Mouse (Mus musculus): ENCODE data around the gene Slc7a9.

Slc7a9 gene

DNA sequence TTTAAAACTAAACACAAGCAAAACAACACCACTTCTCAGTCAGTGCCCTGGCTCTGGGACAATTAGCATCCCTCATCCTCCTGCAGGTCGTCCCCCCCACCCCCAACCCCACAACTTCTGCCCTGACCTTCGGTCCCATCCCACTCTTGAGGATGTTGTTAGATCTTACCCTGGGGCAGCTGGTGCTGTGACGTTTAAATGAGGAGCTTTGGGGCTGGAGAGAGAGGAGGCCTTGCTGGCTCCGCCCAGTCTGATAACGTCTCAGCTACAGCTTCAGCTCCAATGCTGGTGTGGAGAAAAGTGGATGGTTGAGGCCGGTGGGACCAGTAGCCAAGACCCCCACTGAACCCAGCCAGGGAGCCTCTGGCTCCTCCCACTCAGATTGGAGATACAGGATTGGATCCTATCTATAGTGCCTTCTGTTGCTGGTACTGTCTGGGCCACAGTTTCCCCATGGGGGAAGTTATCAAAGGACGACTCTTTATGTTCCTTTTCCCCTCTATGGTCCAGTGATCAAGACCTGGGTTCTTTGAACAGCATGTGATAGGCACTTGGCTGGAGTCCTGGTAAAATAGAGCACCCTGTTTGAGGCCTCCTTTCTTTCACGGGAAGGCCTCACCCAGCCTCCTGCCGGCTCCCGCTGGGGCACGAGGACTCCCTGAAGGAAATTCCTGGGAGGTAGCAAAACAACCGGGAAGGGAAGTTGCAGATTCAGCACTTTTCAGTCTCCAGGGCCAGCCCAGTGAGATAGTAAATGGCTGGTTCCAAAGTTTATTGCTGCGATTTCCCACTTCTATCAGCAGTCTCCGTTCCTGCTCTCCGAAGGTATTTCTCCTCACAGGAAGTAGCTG is at the start of gene Slc7a9:
TSS of gene Slc7a9 (plus strand) at position 801 of the 851 bp plus-strand sequence.
- DNase-seq (ENCODE audit: low read depth, low spot score), result peak; percentile 82

DNA sequence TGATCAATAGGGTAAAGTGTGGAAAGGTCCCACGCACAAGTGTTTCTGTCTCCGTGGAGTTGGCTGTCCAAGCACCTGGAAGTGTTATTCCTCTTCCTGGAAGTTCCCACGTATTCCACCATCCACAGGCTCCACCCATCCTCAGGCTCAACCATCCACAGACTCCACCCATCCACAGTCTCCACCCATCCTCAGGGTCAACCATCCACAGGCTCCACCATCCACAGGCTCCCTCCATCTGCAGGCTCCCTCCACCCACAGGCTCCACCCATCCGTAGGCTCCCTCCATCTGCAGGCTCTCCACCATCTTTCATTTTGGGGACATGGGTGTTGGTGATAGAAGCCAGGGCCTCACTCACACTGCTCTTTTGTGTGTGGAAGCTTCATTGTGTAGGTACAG is 47.4 kb upstream of the Slc7a9 start:
- DNase-seq (ENCODE audit: low read depth, low spot score), result peak; percentile 91

DNA sequence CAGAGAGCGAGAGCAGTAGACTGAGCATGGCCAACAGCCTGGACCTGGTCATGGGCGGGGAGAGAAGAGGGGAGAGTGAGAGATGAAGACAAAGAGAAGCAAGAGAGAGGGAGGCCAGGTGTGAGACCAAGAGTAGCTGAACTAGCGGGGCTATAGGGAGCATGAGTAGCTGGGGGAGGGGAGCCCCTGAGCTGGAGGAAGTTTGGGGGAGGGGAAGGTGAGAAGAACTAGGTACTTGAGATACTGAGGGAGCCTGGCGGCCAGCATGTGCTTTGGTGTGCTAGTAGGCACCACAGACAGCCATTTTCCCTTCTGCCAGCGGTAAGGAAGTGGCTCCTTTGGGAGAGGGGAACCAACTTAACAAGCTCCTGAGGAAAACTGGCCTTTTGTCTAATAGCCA is 33.4 kb upstream of the Slc7a9 start:
- DNase-seq (ENCODE audit: low read depth, low spot score), result no peak

DNA sequence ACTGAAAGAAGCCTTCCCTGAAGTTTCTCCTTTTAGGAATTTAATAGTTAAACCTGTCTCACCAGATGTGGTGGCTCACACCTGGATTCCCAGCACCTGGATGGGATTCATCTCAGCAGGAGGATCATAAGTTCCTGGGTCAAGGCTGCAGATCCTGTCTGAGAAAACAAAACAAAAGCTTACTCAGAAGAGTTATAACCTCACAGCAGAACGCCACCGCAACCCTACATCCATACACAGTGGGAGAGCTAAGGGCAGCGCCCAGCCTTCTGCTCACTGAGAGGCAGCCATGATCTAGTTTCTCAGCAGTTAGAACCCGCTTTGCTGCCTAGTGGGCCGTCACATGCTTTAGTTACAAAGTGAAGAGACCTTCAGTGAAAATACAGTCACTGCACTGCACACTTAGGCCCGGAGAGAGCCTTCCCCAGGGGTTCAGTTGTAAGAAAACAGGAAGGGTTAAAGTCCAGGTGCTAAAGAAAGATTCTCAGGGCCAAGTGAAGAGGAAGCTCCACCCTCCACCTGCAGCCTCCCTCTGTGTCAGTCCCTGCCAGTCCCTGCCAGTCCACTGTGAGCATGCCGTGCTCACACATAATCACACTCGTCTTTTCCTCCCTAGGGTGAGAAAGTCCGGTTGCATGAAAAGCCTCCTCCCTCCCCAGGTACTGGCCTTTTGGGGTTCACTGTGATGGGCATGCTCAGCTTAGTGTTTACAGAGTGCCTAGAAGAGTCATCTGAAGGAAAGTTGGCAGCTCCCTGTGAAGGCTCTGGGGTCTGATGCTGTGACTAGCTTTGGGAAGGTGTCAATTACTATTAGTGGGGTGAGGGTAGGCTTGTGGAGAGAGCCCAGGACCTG is 32.6 kb upstream of the Slc7a9 start:
- DNase-seq (ENCODE audit: low read depth, low spot score), result no peak

DNA sequence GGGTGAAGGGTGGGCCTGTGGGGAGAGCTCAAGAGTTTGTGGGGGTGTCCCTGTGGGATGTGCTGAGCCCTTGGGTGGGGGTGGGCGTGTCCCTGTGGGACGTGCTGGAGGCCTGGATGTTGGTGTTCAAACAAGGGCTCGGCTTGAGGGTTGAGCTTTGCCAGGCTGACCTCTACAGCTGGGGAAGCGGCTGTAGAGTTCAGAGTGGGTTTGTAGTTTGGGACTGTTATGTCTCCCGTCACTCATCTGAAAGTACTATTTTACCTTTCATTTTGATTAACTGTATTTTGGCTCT is 32.0 kb upstream of the Slc7a9 start:
- no peak for DNase-seq (ENCODE audit: low read depth, low spot score)

DNA sequence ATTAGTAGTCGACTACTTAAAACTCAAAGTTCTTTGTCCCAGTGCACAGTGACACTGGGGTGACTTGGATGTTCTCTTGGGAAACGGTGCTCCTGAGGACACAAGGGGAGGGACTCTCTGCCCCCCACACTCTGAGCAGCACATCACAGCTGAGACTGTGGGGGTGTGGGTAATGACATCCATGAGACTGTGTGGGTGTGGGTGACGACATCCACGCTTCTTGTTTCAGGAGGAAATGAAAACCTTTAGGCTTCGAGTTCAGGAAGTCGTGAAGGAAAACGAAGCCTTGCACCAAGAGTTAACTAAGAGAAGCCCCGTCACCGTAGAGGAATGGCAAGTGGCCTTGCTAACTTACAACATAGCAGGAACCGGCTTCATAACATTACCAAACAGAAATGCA is 25.5 kb upstream of the Slc7a9 start:
- DNase-seq (ENCODE audit: low read depth, low spot score), result no peak

DNA sequence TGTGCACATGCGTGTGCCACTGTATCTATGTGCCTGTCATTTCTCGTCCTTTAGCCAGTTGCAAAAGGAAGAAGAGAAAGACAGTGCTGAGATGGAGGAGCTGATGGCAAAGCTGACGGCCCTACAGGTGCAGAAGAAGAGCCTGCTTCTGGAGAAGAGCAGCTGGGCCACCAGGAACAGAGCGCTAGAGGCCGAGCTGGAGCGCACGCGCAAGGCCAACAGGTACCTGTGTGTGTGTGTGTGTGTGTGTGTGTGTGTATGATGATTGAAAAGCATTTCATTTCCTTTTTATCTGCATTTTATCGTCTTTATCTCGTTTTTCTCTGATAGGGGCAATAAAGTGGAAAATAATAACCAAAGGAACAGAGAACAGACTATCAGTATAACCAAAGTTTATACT is 20.4 kb upstream of the Slc7a9 start:
- DNase-seq (ENCODE audit: low read depth, low spot score), result no peak

DNA sequence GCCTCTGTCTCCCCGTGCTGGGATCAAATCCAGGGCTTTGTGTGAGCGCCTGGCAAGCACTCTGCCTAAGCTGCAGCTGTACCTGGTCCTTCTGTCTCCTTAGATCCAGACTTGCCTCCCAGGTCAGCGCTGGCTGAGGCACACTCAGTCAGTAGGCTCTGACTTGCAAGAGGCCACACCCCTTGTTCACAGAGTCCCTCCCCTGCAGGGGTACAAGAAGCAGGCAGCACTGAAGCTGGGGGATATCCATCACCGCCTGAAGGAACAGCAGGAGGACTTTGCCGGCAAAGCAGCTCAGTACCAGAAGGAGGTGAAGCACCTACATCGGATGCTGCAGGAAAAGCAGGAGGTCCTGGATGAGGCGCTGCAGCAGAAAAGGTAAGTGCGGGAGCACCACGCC is 13.3 kb upstream of the Slc7a9 start:
- peak; percentile 67 for DNase-seq (ENCODE audit: low read depth, low spot score)

DNA sequence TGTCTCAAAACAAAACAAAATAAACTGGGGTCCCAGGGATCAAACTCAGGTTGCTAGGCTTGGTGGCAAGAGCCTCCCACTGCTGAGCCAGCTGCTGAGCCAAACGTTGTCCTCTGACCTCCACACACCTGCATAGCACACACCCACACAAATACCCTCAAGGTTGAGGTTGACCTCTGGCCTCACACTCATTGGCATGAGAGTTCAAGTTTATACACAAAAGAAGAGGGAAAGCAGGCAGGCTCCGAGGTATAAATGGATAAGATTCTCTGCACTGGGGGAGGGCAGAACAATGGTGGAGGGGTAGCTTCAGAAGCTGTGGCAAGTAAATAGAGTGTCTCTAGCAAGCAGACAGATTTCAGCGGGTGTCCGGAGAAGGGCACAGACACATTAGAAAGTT is 1.1 kb upstream of the Slc7a9 start:
- DNase-seq (ENCODE audit: low read depth, low spot score), result peak; percentile 69

DNA sequence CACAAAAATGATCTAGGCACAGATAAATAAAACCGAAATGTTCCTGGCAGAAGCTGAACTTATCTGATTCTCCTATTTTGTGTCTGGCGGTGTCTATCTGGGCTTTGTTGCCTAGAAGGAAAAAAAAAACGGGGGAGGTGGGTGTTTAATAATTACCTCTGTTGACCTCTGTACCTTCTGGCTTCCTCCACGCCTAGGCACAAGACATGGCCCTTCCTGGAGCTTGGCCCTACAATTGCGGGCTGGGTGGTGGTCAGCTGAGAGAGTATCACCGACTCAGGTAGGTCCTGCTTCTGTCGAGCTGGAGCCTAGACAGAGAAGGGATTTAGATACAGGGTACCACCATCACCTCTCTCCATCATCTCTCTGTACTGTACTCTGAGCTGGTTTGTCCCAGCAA is 271 bp downstream of the Slc7a9 start:
- DNase-seq (ENCODE audit: low read depth, low spot score), result no peak

DNA sequence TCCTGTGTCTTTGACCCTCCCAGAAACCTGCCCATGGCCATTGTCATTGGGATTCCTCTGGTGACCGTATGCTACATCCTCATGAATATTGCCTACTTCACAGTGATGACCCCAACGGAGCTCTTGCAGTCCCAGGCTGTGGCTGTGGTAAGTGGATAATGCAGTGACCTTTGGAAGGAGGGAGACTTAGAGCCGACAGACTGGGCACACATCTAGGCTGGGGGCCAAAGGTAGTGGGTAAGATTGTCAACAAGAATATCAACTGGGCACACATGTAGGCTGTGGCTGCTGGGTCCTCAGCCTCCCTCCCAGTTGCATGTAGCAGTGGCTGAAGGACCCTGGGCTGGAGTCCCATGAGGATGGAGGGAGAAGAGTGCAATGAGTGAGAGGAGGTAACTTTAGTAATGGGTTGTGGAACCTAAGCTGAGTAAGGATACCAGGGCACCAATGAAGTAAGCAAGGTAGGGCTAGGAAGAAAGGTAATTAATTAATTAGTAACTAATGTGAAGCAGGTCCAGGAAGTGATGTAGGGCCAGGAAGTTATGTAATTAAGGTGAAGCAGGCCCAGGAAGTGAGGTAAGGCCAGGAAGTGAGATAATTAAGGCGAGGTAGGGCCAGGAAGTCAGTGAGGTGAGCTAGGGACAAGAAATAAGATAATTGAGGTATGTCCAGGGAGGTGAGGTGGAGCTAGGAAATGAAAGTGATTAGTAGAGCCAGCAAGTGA is 7.7 kb downstream of the Slc7a9 start:
- DNase-seq (ENCODE audit: low read depth, low spot score), result no peak

DNA sequence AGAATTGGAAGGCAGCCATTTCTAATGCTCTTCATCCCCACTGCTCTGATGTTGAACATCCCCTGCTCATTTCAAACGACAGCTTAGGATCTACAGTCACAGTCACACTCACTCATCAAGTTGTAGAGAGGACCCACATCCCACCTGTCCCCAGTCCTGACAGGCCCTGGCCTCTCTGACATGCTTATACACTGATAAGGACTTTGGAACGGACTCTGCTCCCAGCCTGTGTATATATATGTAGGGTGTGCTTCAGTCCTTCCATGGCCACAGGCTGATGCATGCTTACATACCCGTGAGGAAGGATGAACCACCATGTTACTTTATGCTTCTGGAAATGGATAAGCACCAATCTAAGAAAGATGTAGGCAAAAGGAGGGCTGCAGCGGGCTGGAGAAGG is 12.4 kb downstream of the Slc7a9 start:
- no peak for DNase-seq (ENCODE audit: low read depth, low spot score)

DNA sequence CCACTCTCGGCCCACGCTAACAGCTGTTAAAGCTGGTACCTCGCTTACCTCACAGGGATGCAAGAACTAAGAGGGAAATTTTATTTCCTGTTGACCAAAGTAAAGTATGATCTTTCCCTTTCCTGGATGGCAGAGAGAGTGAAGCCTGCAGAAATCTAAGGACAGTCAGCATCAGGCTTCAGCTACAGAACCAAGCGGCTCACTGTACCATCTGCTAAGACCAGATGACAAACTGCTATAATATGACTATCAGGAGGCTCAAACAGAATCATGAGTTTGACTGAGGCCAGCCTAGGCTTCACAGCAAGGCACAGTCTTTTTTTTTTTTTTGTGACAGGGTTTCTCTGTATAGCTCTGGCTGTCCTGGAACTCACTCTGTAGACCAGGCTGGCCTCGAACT is 16.4 kb downstream of the Slc7a9 start:
- no peak for DNase-seq (ENCODE audit: low read depth, low spot score)

DNA sequence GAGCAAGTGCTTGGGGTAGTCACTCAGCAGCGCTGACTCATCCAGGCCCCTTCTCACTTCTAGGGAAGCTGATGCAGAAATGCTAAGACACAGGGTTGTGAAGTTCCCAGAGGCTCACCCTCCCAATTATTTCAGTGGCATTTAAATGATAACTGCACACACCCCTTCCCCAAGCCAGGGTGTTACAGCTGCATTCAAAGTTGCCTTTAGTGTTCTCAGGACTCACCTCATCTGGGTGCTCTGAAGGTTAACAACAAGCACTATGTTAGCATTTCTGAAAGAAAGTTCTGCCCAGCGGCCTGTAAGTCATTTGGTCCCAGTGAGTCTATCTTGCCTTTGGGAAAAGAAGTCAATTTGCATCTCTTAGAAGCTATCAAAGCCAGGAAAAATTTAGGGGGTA is 19.3 kb downstream of the Slc7a9 start:
- DNase-seq (ENCODE audit: low read depth, low spot score), result peak; percentile 83

DNA sequence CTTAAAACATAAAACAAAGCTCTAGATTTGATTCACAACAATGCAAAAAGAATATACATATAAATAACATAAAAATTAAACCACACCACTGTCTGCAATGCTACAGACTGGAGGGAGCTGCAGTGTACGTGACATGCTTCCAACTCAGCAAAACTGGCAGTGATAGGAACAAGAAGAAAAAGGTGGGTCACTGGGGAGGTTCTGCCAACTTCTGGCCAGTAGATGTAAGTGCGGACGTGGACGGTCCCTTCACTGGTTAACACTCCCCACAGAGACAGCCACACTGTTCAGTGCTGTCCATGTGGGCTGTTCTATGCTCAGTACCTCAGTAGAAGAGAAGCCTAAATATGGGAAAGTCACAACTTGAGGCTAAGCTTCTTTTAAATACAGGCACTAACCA is 22.2 kb downstream of the Slc7a9 start:
- no peak for DNase-seq (ENCODE audit: low read depth, low spot score)

DNA sequence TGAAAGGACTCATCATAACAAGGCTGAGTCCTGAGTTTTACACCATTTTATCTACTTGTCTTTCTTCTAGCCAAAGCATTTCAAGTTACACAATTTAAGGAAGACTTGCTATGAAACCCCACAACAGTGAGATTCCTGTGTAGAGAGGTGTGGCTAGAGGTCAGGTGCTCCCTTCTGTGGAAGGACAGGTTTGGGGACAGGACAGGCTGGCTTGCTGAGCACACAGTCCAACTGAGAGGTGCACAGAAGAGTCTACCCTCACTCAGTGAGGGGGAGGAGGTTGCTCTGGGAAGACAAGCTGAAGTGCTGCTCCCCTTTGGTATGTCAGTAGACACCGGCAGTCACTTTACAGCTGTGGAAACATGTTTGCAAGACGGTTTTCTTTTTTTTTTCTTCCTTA is 27.9 kb downstream of the Slc7a9 start:
- DNase-seq (ENCODE audit: low read depth, low spot score), result no peak

DNA sequence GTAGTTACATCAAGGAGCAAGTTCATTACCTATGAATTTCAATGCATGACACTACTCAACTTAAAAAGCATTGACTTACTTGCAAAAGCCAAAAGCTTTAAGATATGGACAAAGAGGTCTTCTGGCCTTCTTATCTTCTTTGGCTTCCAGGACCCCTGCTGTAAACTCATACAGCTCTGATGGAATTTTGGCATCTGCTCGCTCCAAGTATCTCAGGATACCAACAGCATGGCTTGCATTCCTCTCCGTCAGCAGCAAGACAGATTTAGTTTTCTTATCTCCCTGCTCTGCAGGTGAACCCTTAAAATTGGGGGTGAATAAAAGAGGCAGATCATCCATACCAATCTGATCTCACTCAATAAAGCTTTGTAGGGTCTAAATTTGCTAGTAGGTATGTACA is 36.5 kb downstream of the Slc7a9 start:
- DNase-seq (ENCODE audit: low read depth, low spot score), result no peak

DNA sequence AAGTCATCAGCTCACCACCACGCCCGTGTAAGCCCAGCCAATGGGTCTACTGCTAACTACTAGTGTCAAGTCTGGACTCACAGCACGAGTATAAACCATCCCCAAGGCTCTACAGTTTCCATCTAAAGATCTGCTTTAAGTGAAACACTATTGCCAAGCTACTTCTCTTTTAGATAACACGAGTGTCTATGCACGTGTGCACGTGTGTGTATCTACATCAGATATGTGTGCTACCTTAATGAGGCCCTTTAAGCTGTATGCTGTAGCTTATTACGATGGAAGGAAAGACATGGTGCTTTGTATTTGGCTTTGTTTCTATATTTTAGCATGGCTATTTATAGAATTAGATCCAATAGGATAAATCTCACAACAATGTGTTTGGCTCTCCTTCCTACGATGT is 38.0 kb downstream of the Slc7a9 start:
- DNase-seq (ENCODE audit: low read depth, low spot score), result no peak

DNA sequence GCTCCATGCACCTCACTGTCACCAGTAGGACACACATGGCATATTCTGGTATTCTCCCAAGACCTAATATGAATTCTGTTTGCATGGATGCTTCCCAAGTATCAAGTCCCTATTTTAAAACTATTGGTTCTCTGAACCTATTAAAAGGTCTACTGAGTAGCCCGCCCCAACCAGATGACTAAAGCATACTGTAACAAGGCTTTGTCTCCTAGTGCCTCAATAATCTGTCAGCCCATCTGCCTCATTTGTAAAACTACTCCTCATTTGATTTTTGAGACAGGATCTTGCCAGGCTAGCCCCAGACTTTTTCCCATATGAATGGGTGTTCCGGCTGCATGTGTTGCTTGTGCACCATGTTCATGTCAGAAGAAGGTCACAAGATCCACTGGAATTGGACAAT is 41.6 kb downstream of the Slc7a9 start:
- DNase-seq (ENCODE audit: low read depth, low spot score), result no peak

DNA sequence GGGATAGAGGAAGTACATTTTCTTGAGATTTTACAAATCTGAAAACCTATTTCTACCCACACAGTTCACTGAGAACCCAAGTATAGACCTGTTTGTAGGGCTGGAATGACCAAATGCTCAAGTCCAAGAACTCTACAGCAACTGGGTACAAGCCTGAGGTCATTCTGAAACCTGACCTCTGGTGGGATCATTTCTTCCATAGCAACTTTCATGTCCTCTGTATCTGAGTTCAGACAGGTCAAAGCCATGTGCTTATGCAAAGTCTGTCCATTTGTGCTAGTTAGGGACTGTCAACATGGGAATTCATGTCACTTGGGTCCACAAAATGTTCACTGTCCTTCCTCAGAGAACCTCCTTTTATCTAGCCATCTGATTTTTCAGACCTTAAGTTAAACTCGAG is 42.4 kb downstream of the Slc7a9 start:
- no peak for DNase-seq (ENCODE audit: low read depth, low spot score)

DNA sequence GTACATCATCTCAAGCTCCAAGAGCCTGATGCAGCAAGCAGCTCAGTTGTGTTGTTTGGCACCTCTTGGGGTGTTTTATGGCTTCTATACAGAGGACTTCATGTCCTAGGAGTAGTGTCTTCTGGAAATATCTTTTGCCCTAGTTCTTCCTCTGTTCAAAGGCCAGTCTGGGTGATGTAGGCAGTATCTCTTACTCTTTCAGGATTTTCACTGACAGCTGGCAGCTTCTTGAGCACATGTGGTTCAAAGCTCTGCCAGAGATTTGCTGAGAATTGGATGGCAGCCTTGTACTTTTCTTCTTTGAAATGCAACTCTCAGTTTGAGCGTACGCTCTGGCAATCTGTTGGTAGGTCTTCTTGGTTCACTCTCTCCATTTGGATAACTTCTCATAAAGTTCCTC is 48.9 kb downstream of the Slc7a9 start:
- no peak for DNase-seq (ENCODE audit: low read depth, low spot score)

DNA sequence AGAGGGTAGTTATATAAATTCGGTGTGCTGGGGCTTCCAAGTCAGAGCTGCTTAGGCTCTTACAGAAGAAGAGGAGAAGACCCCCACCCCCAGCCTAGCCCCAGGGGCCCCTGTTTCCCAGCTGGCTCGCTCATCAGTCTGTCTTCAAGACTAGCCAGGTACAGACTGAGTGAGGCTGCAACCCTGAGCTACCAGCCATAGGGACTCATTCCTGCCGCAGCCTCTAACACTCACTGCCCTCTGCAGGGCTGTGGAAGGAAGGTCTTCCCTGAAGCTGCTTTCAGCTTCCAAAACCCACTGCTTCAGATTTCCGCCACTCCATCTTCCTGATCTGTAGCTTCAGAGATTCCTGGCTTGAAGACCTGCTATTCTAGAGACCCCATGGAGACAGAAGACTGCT is 53.4 kb downstream of the Slc7a9 start:
- peak; percentile 54 for DNase-seq (ENCODE audit: low read depth, low spot score)
